Mouse (Mus musculus) thymus, postnatal 10 days (tissue): Measurements from ENCODE around the gene Efcc1.

ENCODE experiments used
- DNase-seq, 2 experiments: peaks; one replicate each; pipeline ENCODE4 v3.0.0; 2021; ENCODE audit warnings: low spot score in 2 of 2

The Efcc1 gene

DNA sequence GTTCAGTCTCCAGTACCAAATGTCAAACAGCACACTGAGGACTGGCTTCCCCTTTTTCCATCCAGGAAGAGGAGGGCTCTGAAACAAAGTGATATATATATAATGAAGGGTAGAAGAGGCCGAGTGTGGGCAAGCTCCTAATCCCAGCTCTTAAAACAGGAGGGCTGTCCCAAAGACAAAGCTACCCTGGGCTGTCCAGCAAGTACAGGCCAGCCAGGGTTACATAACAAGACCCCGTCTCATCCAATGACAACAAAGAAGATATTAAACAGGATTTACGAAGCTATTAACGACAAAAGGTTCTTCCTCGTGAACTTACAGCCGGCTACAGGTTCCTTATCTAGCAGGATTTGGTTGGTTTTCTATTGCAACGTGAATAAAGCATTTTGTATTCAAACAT lies 74.2 kb downstream of the Efcc1 start:
- DNase-seq: no peak

DNA sequence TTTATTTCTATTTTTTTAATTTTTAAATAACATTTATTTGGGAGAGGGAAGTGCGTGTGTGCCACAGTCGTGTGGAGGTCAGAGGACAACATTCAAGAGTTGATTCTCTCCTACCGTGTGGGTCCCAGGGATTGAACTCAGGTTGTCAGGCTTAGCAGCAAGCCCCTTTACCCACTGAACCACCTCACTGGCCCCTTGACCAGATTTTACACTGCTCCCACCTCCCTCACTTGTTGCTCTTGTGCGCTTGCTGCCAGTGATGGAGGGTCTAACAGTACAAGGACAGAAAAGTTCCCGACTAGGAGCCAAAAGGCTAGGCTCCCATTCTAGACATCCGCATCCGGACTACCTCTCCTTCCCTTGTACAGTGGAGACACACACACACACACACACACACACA lies 74.8 kb downstream of the Efcc1 start:
- no peak for DNase-seq
